Mouse (Mus musculus) telencephalon, adult 2 months (tissue): ENCODE data around the gene R3hdm4.

Source experiments
- DNase-seq: peaks from one replicate; pipeline ENCODE4 v3.0.0-alpha.2; 2011; ENCODE audit warnings: low read depth, low spot score

Gene R3hdm4

DNA sequence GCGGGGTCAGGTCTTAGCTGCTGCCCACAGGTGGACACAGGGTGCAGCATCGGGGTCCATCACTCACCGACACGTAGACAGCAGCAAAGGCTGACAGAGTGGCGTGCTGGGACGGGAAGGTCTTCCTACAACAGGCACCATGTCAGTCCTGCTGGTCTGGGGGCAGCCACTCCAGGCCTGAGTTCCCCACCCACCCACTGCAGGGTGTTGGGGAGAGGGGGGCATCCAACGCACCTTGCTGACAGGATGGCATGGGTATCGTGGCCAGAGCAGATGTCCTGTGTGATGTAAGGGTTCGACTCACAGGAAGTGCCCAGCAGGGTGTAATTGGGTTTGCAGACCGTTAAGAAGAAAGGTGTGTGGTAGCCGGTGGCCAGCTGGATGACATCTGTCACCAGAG, 54.4 kb downstream of the R3hdm4 start:
- DNase-seq = no peak

GRCm38 (mm10) chr10:79865801-79866295, 55.2 kb downstream of the R3hdm4 start:
- no peak for DNase-seq

GRCm38 (mm10) chr10:79865189-79865601, 55.8 kb downstream of the R3hdm4 start:
- no peak for DNase-seq

- DNase-seq = no peak
Observed at GRCm38 (mm10) chr10:79864351-79865188, 56.4 kb downstream of the R3hdm4 start.

- no peak for DNase-seq
Observed at GRCm38 (mm10) chr10:79862925-79863324, 58.1 kb downstream of the R3hdm4 start.

DNA sequence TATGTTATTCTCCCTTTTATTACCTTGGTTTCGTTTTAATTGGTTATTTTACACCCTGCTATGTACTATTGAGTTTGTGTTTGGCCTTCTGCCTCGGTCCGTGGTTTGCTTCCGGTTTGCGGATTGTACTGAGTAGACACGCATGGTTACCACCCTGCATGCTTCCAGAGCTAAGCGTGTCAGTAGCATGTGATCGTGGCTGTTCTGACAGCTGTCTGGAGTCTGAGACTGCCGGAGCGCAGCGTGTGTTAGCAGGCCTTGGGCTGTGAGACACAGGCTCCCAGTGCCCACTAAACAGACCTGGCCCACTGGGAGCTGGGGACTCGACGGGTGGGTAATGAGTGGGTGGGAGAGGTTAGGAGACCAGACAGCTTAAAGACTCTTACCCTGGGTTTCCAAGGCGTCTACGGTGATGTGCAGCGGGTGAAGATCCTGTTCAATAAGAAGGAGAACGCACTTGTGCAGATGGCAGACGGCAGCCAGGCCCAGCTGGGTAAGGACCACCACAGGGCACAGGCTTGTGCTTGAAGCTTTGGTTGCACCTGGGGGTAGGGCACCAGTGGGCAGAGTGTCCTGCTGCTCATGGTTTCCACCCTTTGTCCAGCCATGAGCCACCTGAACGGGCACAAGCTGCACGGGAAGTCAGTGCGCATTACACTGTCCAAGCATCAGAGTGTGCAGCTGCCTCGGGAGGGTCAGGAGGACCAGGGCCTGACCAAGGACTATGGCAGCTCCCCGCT, 58.8 kb downstream of the R3hdm4 start:
- DNase-seq = no peak

GRCm38 (mm10) chr10:79861230-79862048, 59.6 kb downstream of the R3hdm4 start:
- no peak for DNase-seq

GRCm38 (mm10) chr10:79860079-79860911, 60.7 kb downstream of the R3hdm4 start:
- DNase-seq = no peak
